Mouse (Mus musculus) midbrain, postnatal 0 days (tissue): ENCODE results near the gene Ccndbp1. TPM values are rescaled to one million over a fixed set of nuclear protein-coding genes. Genes with fewer than 3 reads are reported as not detected.
"Not testable (repeated sequence)": the region's sequence is repeated elsewhere in the genome, so short reads cannot be mapped to it uniquely, and the experiment has no call there.

Source experiments
- ATAC-seq: fragments of 200-750 bp; cut with Nextera tagmentation; 2 replicates; pipeline ENCODE4 v1.8.0; 2017; ENCODE audit warnings: moderate number of reproducible peaks, mild to moderate bottlenecking, moderate TSS enrichment, moderate library complexity; ENCODE audit not compliant: low FRiP score
- DNase-seq: peaks from one replicate; pipeline ENCODE4 v3.0.0-alpha.2; 2015; ENCODE audit warnings: low spot score
- H3K27ac ChIP-seq: fragments of 300-500 bp; sonication (generic); 2 replicates; pipeline ENCODE4 v1.5.1; 2014; ENCODE audit warnings: low read depth, mild to moderate bottlenecking, low read length, mixed read lengths
- H3K27me3 ChIP-seq: fragments of 300-500 bp; sonication (generic); 2 replicates; pipeline ENCODE4 v1.6.1; 2014; ENCODE audit warnings: low read length, control low read depth, mixed read lengths; ENCODE audit not compliant: insufficient read depth
- H3K36me3 ChIP-seq: fragments of 300-500 bp; sonication (generic); 2 replicates; pipeline ENCODE4 v1.6.1; 2014; ENCODE audit warnings: low read length, control low read depth, mixed read lengths; ENCODE audit not compliant: insufficient read depth
- H3K4me1 ChIP-seq: fragments of 300-500 bp; sonication (generic); 2 replicates; pipeline ENCODE4 v1.6.1; 2014; ENCODE audit warnings: mild to moderate bottlenecking, control low read depth, antibody characterized with exemption, low read length, mixed read lengths; ENCODE audit not compliant: insufficient read depth
- H3K4me2 ChIP-seq: fragments of 300-500 bp; sonication (generic); 2 replicates; pipeline ENCODE4 v1.6.1; 2014; ENCODE audit warnings: low read depth, mild to moderate bottlenecking, low read length, mixed read lengths; ENCODE audit not compliant: poor library complexity, severe bottlenecking
- H3K4me3 ChIP-seq: fragments of 300-500 bp; sonication (generic); 2 replicates; pipeline ENCODE4 v1.5.1; 2014; ENCODE audit warnings: low read depth, mild to moderate bottlenecking, low read length, moderate library complexity
- H3K9ac ChIP-seq: fragments of 300-500 bp; sonication (generic); replicated peaks from 2 replicates; pipeline ENCODE4 v1.6.1; 2014; ENCODE audit warnings: mild to moderate bottlenecking, low read length, moderate library complexity, mixed read lengths; ENCODE audit not compliant: poor library complexity, severe bottlenecking
- H3K9me3 ChIP-seq: fragments of 300-500 bp; sonication (generic); 2 replicates; pipeline ENCODE4 v1.6.1; 2016; ENCODE audit warnings: low read length, control low read depth
- CTCF ChIP-seq: IDR thresholded peaks from 2 replicates; pipeline ENCODE4 v1.5.1; 2016; ENCODE audit warnings: antibody characterized with exemption, mild to moderate bottlenecking
- WGBS: fragments of 180-500 bp; shearing (Covaris S2); extraction: QIAGEN DNeasy Blood & Tissue Kit; methylation state at CpG from one replicate; pipeline ENCODE4 v1.1.7; 2014; 5-methylcytosine and 5-hydroxymethylcytosine counted together
- polyA plus RNA-seq: library from polyadenylated mRNA; unstranded; fragments of >200 nt; fragmentation: Nextera tagmentation; extraction: Ambion mirVana; gene quantifications from 2 replicates; pipeline ENCODE4 v1.2.1, GENCODE M21; 2015
- total RNA-seq: library from RNA; depleted of rRNA; stranded (reverse); fragments of >200 nt; gene quantifications from 2 replicates; pipeline ENCODE4 v1.2.3, GENCODE M21; 2014

Ccndbp1 gene
- total and polyA plus RNA-seq, 2 experiments from 2014 or later = 51.9 to 77.8 TPM

DNA sequence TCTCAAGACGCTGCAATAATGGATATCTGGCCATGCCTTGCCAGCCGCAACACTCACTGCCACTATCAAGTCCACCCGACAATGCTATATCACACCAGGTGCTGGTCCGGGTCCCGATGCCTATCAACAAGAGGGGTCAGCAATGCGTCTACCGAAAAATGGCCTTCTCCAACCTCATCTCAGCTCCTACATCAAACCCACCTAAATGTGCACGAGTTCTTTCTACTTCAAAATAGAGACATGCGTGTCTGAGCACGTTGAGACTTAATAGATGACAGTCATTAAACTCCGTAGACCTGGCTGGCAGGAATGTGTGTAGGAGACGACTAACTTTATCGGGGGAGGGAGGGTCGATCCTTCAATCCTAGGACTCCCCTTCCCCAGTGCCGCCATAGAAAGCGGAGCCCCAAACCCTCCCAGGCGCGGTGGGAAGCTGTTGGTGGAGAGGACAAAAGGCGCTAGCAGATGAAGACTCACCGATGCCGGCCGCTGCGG, 38.1 kb upstream of the Ccndbp1 start:
- H3K36me3 ChIP-seq = no peaks in the 10 kb centered on the region
- peak overlapping the region; percentile 90 for H3K9ac ChIP-seq
- peak overlapping the region; percentile 74 for H3K4me3 ChIP-seq
- WGBS = under 1% methylated on average over 23 of the region's 23 CpGs
- no peak for DNase-seq
- H3K27ac ChIP-seq = peak overlapping the region; percentile 86
- TF ChIP-seq CTCF = no peak
- no peaks in the 10 kb centered on the region for H3K27me3 ChIP-seq
- ATAC-seq = peak; percentile 48; the same call in 1 of the 2 replicates
- peak overlapping the region; percentile 76 for H3K4me2 ChIP-seq
- H3K9me3 ChIP-seq = no peaks in the 10 kb centered on the region
- H3K4me1 ChIP-seq = peaks cover 7% of the 10 kb centered on the region; the same call in 1 of the 2 replicates

- 1% methylated on average over 39 of the region's 39 CpGs for WGBS
- ATAC-seq = peak; percentile 93
- peak within 1 kb of the TSS; percentile 76 for H3K4me2 ChIP-seq
These were observed 37.6 kb upstream of the Ccndbp1 start, which contains the start of gene Ubr1 for GRCm38 (mm10) chr2:120970559-120971080. TSS of gene Ubr1 (minus strand) at chr2:120970715.

DNA sequence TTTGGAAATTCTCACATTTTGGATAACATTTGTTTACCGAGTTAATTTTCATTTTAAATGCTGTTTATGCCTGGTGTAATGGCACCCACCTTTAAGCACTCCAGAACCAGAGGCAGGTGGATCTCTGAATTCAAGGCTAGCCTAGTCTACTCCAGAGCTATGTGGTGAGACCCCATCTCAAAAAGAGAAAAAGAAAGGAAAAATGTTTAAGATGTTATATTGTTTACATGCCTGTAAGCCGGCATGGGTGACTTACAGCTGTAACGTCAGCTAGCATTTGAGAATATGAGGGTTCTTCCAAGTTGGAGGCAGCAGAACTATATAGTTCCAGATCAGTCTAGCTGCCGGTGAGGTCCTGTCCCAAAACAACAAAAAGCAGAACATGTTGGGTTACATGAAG, 36.4 kb upstream of the Ccndbp1 start:
- DNase-seq (no peak), ATAC-seq (no peak)
- H3K36me3 ChIP-seq = no peaks in the 10 kb centered on the region
- H3K27me3 ChIP-seq = no peaks in the 10 kb centered on the region
- no peak overlapping the region for H3K9ac ChIP-seq
- TF ChIP-seq CTCF = no peak
- no peaks in the 10 kb centered on the region for H3K9me3 ChIP-seq
- H3K4me2 ChIP-seq = no peak overlapping the region
- H3K27ac ChIP-seq = no peak overlapping the region
- peaks cover 7% of the 10 kb centered on the region; the same call in 1 of the 2 replicates for H3K4me1 ChIP-seq
- H3K4me3 ChIP-seq = no peak overlapping the region
- 91% methylated on average over 4 of the region's 4 CpGs for WGBS

More at GRCm38 (mm10) chr2:120970559-120971080, 37.6 kb upstream of the Ccndbp1 start, which contains the start of gene Ubr1:
- peak; percentile 30 for TF ChIP-seq CTCF
- peak within 1 kb of the TSS; percentile 90 for H3K9ac ChIP-seq
- no peaks in the 10 kb centered on the region for H3K9me3 ChIP-seq
- peak within 1 kb of the TSS; percentile 86 for H3K27ac ChIP-seq
- H3K36me3 ChIP-seq = no peaks in the 10 kb centered on the region
- peak within 1 kb of the TSS; percentile 74 for H3K4me3 ChIP-seq
- peaks cover 7% of the 10 kb centered on the region; the same call in 1 of the 2 replicates for H3K4me1 ChIP-seq
- peak; percentile 95 for DNase-seq
- H3K27me3 ChIP-seq = no peaks in the 10 kb centered on the region

DNA sequence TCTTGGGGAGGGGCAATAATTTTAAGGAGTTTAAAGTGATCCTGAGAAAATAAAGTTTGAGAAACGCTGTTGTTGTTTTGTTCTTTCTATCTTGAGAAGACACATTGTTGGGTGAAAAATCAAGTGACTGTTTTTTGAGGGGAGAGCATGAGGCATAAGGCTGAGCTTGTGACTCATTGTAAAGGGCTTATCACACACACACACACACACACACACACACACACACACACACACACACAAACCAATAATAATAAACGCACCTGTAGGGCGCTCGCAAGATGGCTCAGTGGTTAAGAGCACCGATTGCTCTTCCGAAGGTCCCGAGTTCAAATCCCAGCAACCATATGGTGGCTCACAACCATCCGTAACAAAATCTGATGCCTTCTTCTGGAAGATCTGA, 35.9 kb upstream of the Ccndbp1 start:
- not testable (repeated sequence) for H3K27ac ChIP-seq, H3K4me1 ChIP-seq, H3K9me3 ChIP-seq, H3K36me3 ChIP-seq, DNase-seq, H3K4me2 ChIP-seq, ATAC-seq, H3K4me3 ChIP-seq, H3K27me3 ChIP-seq, H3K9ac ChIP-seq
- WGBS = 97% methylated on average over 8 of the region's 8 CpGs

DNA sequence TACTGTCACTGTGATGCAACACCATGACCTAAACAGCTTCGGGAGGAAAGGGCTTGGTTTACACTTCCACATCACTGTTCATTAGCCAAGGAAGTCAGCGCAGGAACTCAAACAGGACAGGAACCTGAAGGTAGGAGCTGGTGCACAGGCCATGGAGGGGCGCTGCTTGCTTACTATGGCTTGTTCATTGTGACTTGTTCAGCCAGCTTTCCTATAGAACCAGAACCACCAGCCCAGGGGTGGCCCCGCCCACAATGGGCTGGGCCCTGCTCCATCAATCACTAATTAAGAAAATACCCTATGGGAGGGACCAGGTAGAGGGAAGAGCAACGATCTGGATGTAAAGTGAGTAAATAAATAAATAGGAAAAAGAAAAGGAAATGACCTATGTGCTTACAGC, 35.2 kb upstream of the Ccndbp1 start:
- 26% methylated on average over 5 of the region's 5 CpGs for WGBS
- Histone ChIP-seq H3K9ac (no peak overlapping the region), H3K27me3 (no peaks in the 10 kb centered on the region), H3K36me3 (no peaks in the 10 kb centered on the region), H3K4me2 (no peak overlapping the region), H3K4me1 (peaks cover 7% of the 10 kb centered on the region; the same call in 1 of the 2 replicates), H3K4me3 (no peak overlapping the region), H3K27ac (no peak overlapping the region), H3K9me3 (no peaks in the 10 kb centered on the region)
- ATAC-seq = no peak
- TF ChIP-seq CTCF = no peak
- peak; percentile 3 for DNase-seq

DNA sequence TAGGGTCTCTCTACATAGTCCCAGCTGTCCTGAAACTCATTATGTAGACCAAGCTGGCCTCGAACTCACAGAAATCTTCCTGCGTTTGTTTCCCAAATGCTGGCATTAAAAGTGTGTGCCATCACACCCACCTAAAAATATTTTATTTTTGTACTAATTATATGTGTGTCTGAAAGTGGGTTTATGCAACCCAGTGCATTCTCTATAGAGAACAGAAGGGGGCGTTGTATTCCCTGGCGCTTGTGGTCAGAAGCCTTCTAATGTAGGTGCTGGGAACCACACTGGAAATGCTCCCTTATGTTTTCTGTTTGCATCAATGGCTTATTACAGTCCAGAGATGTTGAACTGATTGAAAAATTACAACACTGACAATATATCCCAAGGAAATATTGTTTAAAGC, 31.9 kb upstream of the Ccndbp1 start:
- Histone ChIP-seq H3K27me3 (no peaks in the 10 kb centered on the region), H3K27ac (no peak overlapping the region), H3K9ac (no peak overlapping the region), H3K4me3 (no peak overlapping the region), H3K9me3 (no peaks in the 10 kb centered on the region), H3K4me2 (peak overlapping the region; percentile 90), H3K36me3 (no peaks in the 10 kb centered on the region), H3K4me1 (no peaks in the 10 kb centered on the region)
- TF ChIP-seq CTCF = peak; percentile 62
- peak; percentile 41 for DNase-seq
- no peak for ATAC-seq
- WGBS = 44% methylated on average over 4 of the region's 4 CpGs
